Mouse (Mus musculus): ENCODE measurements around the gene Sept14. TPM values are rescaled to one million over a fixed set of nuclear protein-coding genes. Genes with fewer than 3 reads are reported as not detected.

Gene Sept14
- polyA plus RNA-seq, 1 experiment from 2014 or later = not detected

Other genes with a start within 250 kb of the Sept14 start
- 28.5 and 33.1 TPM in 2 replicates for gene Sfswap, start 207.3 kb downstream of the Sept14 start, polyA plus RNA-seq (2014; fragmentation: Nextera tagmentation; extraction: Ambion mirVana)
- gene Mmp17, start 124.3 kb downstream of the Sept14 start, polyA plus RNA-seq (2014; fragmentation: Nextera tagmentation; extraction: Ambion mirVana) = 1.1 TPM in 2 replicates
- 3.9 and 4.6 TPM in 2 replicates for gene Zfp11, start 38.4 kb downstream of the Sept14 start, polyA plus RNA-seq (2014; fragmentation: Nextera tagmentation; extraction: Ambion mirVana)
- 171 and 176 TPM in 2 replicates for gene Mrps17, start 7.0 kb upstream of the Sept14 start, polyA plus RNA-seq (2014; fragmentation: Nextera tagmentation; extraction: Ambion mirVana)
- 363 and 384 TPM in 2 replicates for gene Nipsnap2, start 16.6 kb upstream of the Sept14 start, polyA plus RNA-seq (2014; fragmentation: Nextera tagmentation; extraction: Ambion mirVana)
- gene Psph, start 78.9 kb upstream of the Sept14 start, polyA plus RNA-seq (2014; fragmentation: Nextera tagmentation; extraction: Ambion mirVana) = 28.8 and 29.7 TPM in 2 replicates
- gene Sumf2, start 138.5 kb upstream of the Sept14 start, polyA plus RNA-seq (2014; fragmentation: Nextera tagmentation; extraction: Ambion mirVana) = 26.2 and 26.8 TPM in 2 replicates
- 1,002 and 1,067 TPM in 2 replicates for gene Chchd2, start 179.0 kb upstream of the Sept14 start, polyA plus RNA-seq (2014; fragmentation: Nextera tagmentation; extraction: Ambion mirVana)
- 3.2 and 3.4 TPM in 2 replicates for gene Zbed5, start 187.2 kb upstream of the Sept14 start, polyA plus RNA-seq (2014; fragmentation: Nextera tagmentation; extraction: Ambion mirVana)
- gene Phkg1, start 190.0 kb upstream of the Sept14 start, polyA plus RNA-seq (2014; fragmentation: Nextera tagmentation; extraction: Ambion mirVana) = 1.00 and 2.4 TPM in 2 replicates
- 2.9 and 3.8 TPM in 2 replicates for gene Nupr1l, start 200.0 kb upstream of the Sept14 start, polyA plus RNA-seq (2014; fragmentation: Nextera tagmentation; extraction: Ambion mirVana)
- 13.1 and 14.5 TPM in 2 replicates for gene Vkorc1l1, start 233.5 kb upstream of the Sept14 start, polyA plus RNA-seq (2014; fragmentation: Nextera tagmentation; extraction: Ambion mirVana)

All from heart, embryonic 14.5 days (tissue).